Mouse (Mus musculus): ENCODE results near the gene Arntl. TPM values are rescaled to one million over a fixed set of nuclear protein-coding genes. Genes with fewer than 3 reads are reported as not detected.

Arntl gene
- total RNA-seq, 2 experiments from 2014 or later, result 9.6 to 10.0 TPM

- DNase-seq, result no peak
Observed at GRCm38 (mm10) chr7:113208388-113208753, 1.1 kb downstream of the Arntl start.

- DNase-seq, result peak; percentile 27
Observed at GRCm38 (mm10) chr7:113210441-113210840, 3.2 kb downstream of the Arntl start.

- no peak for DNase-seq
Observed at GRCm38 (mm10) chr7:113214245-113215169, 7.2 kb downstream of the Arntl start.

- no peak for DNase-seq
Observed at GRCm38 (mm10) chr7:113216152-113216551, 8.9 kb downstream of the Arntl start.

- DNase-seq, result peak; percentile 56
Observed at GRCm38 (mm10) chr7:113219416-113219815, 12.2 kb downstream of the Arntl start.

- no peak for DNase-seq
Observed at GRCm38 (mm10) chr7:113219864-113220263, 12.6 kb downstream of the Arntl start.

- DNase-seq, result no peak
Observed at GRCm38 (mm10) chr7:113220691-113221238, 13.5 kb downstream of the Arntl start.

GRCm38 (mm10) chr7:113222821-113223220, 15.6 kb downstream of the Arntl start:
- no peak for DNase-seq

GRCm38 (mm10) chr7:113224620-113225019, 17.4 kb downstream of the Arntl start:
- no peak for DNase-seq

GRCm38 (mm10) chr7:113228498-113228897, 21.2 kb downstream of the Arntl start:
- DNase-seq, result no peak

GRCm38 (mm10) chr7:113236135-113236534, 28.9 kb downstream of the Arntl start:
- DNase-seq, result no peak

GRCm38 (mm10) chr7:113238365-113238764, 31.1 kb downstream of the Arntl start:
- DNase-seq, result no peak

GRCm38 (mm10) chr7:113239448-113240130, 32.3 kb downstream of the Arntl start:
- DNase-seq, result no peak

GRCm38 (mm10) chr7:113240438-113240837, 33.2 kb downstream of the Arntl start:
- DNase-seq, result peak; percentile 49

- peak; percentile 46 for DNase-seq
Observed at GRCm38 (mm10) chr7:113241901-113242661, 34.8 kb downstream of the Arntl start.

- DNase-seq, result peak; percentile 75
Observed at GRCm38 (mm10) chr7:113242688-113243087, 35.4 kb downstream of the Arntl start.

GRCm38 (mm10) chr7:113245144-113245543, 37.9 kb downstream of the Arntl start:
- no peak for DNase-seq

GRCm38 (mm10) chr7:113246512-113246911, 39.2 kb downstream of the Arntl start:
- DNase-seq, result no peak

GRCm38 (mm10) chr7:113247167-113247566, 39.9 kb downstream of the Arntl start:
- DNase-seq, result no peak

GRCm38 (mm10) chr7:113249134-113249825, 42.0 kb downstream of the Arntl start:
- DNase-seq, result peak; percentile 63

- peak; percentile 69 for DNase-seq
Observed at GRCm38 (mm10) chr7:113250433-113250991, 43.2 kb downstream of the Arntl start.

- peak; percentile 54 for DNase-seq
Observed at GRCm38 (mm10) chr7:113251001-113251400, 43.7 kb downstream of the Arntl start.
